Mouse (Mus musculus) thymus, adult 2 months (tissue): ENCODE results near the gene Ccdc86.

Experiments
- CTCF ChIP-seq: fragments of 200-500 bp; IDR thresholded peaks from 2 replicates; pipeline ENCODE4 v1.5.1; 2012; ENCODE audit warnings: mild to moderate bottlenecking, control low read depth, low read length, moderate library complexity, borderline replicate concordance; ENCODE audit not compliant: control insufficient read depth, poor library complexity, insufficient read depth; ENCODE audit errors: extremely low read depth
- POLR2A ChIP-seq: fragments of 200-500 bp; IDR thresholded peaks from 2 replicates; pipeline ENCODE4 v1.6.1; 2012; ENCODE audit warnings: mild to moderate bottlenecking, low read length, control low read depth, moderate library complexity; ENCODE audit not compliant: control insufficient read depth, poor library complexity, insufficient read depth; ENCODE audit errors: extremely low read depth

DNA sequence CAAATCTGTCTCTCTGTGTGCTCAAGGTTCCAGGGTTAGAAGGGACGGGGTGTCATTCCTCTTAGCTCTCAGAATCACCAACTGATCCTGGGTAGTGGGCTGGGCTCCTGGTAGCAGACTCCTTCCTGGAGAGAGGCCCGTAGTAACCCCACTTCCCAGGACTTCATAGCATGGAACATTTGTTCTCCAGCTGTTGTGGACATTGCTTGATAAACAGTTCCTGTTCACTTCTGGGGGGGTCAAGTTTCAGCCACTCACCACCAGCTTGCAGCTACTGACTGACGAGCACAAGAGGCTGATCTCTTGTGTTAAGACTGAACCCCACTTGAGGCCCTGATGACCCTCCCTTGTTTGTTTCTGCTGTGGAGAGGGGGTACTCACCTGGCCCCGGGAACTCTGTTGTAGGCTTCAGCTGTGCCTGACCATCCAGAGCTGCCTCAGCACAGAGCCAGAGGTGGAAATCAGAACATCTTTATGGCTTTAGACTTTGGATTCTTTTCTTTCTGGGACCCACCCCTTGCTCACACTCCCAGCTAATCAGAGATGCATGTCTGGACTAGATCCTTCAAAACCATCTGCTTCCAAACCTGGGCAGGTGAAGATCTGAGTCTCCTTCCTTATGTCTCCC lies 25.3 kb upstream of the Ccdc86 start, which contains the start of gene Ms4a10:
- TF ChIP-seq CTCF (no peak), POLR2A (no peak)
